ENCODE assay signal across 8 mouse cellular contexts in genomic region chr19:38478948-38479347, GRCm38 (mm10). TPM values are rescaled to one million over a fixed set of nuclear protein-coding genes. Genes with fewer than 3 reads are reported as not detected.
A peak's percentile ranks its signal among the peaks of the same experiment; 100 is the strongest.
DNase-seq lines count a peak whose midpoint lies in the region; ATAC-seq and TF ChIP-seq lines count a peak whose summit lies in the region.

No protein-coding gene starts in this region.

- no peaks in the 10 kb centered on the region for H3K36me3 ChIP-seq in E14TG2a.4 (ENCODE audit: insufficient read depth, low read length)
- no peaks in the 10 kb centered on the region for H3K36me3 ChIP-seq in hindbrain, embryonic 16.5 days (ENCODE audit: control insufficient read depth, insufficient read depth, low read length)
- no peaks in the 10 kb centered on the region for H3K36me3 ChIP-seq in midbrain, embryonic 13.5 days
- no peaks in the 10 kb centered on the region for H3K36me3 ChIP-seq in kidney, embryonic 15.5 days

- H3K9ac ChIP-seq in hindbrain, embryonic 16.5 days (ENCODE audit: low read depth, low read length): no peak overlapping the region; the same call in 1 of the 2 replicates
- no peak overlapping the region for H3K9ac ChIP-seq in midbrain, embryonic 13.5 days (replicated peaks)
- no peak overlapping the region for H3K9ac ChIP-seq in kidney, embryonic 15.5 days

- peaks cover 25% of the 10 kb centered on the region for H3K4me1 ChIP-seq in E14TG2a.4 (replicated peaks; ENCODE audit: low read depth, low read length)
- peaks cover 22% of the 10 kb centered on the region for H3K4me1 ChIP-seq in hindbrain, embryonic 16.5 days (ENCODE audit: control insufficient read depth, insufficient read depth, low read depth, low read length)
- peaks cover 48% of the 10 kb centered on the region for H3K4me1 ChIP-seq in midbrain, embryonic 13.5 days (replicated peaks)
- peaks cover 31% of the 10 kb centered on the region for H3K4me1 ChIP-seq in kidney, embryonic 15.5 days

- H3K4me3 ChIP-seq in E14TG2a.4 (replicated peaks; ENCODE audit: low read length): 0 out of 2 replicates have a peak overlapping the region, but pooled peaks have one; percentile 37
- H3K4me3 ChIP-seq in hindbrain, embryonic 16.5 days (ENCODE audit: low read length): no peak overlapping the region
- no peak overlapping the region for H3K4me3 ChIP-seq in midbrain, embryonic 13.5 days (replicated peaks)
- no peak overlapping the region for H3K4me3 ChIP-seq in kidney, embryonic 15.5 days (replicated peaks)

- intact Hi-C loops in gastrocnemius, postnatal 14 days (cut with DNase I; ENCODE audit: low total_unique reads): no loop called here
- intact Hi-C loops in left cerebral cortex, postnatal 36 days (cut with DNase I): no loop called here

- 14% methylated on average over 7 of the region's 7 CpGs for WGBS in hindbrain, embryonic 16.5 days
- 7% methylated on average over 7 of the region's 7 CpGs for WGBS in midbrain, embryonic 13.5 days
- WGBS in kidney, embryonic 15.5 days: 36% methylated on average over 7 of the region's 7 CpGs

- H3K27ac ChIP-seq in hindbrain, embryonic 16.5 days (ENCODE audit: low read depth, low read length): peak overlapping the region; percentile 61
- peak overlapping the region; percentile 25 for H3K27ac ChIP-seq in midbrain, embryonic 13.5 days
- H3K27ac ChIP-seq in kidney, embryonic 15.5 days: no peak overlapping the region

- ATAC-seq in hindbrain, embryonic 16.5 days: peak; percentile 74
- peak; percentile 74 for ATAC-seq in midbrain, embryonic 13.5 days
- ATAC-seq in frontal cortex, adult (ENCODE audit: low TSS enrichment): no peak
- ATAC-seq in kidney, embryonic 15.5 days (replicated peaks; ENCODE audit: low FRiP score): no peak

- peak overlapping the region; percentile 32 for H3K4me2 ChIP-seq in hindbrain, embryonic 16.5 days (ENCODE audit: low read length)
- H3K4me2 ChIP-seq in midbrain, embryonic 13.5 days (replicated peaks): peak overlapping the region; percentile 19
- H3K4me2 ChIP-seq in kidney, embryonic 15.5 days: no peak overlapping the region

- peak; percentile 35 for DNase-seq in adrenal gland, postnatal 14 days
- peak; percentile 45 for DNase-seq in gastrocnemius, postnatal 14 days
- DNase-seq in left cerebral cortex, postnatal 36 days (ENCODE audit: low spot score in 2 of 2): no peak

- no peak for TF ChIP-seq CTCF in E14TG2a.4 (conservative IDR thresholded peaks at IDR 0.05; ENCODE audit: low read length)

- H3K27me3 ChIP-seq in E14TG2a.4 (ENCODE audit: insufficient read depth, low read length): peaks cover 61% of the 10 kb centered on the region
- H3K27me3 ChIP-seq in hindbrain, embryonic 16.5 days (replicated peaks; ENCODE audit: control insufficient read depth, insufficient read depth, low read length): peaks cover 2% of the 10 kb centered on the region
- H3K27me3 ChIP-seq in midbrain, embryonic 13.5 days: peaks cover 49% of the 10 kb centered on the region
- peaks cover 53% of the 10 kb centered on the region for H3K27me3 ChIP-seq in kidney, embryonic 15.5 days

- no peaks in the 10 kb centered on the region for H3K9me3 ChIP-seq in E14TG2a.4 (ENCODE audit: low read length)
- no peaks in the 10 kb centered on the region for H3K9me3 ChIP-seq in hindbrain, embryonic 16.5 days (ENCODE audit: control insufficient read depth, low read length)
- no peaks in the 10 kb centered on the region for H3K9me3 ChIP-seq in midbrain, embryonic 13.5 days
- H3K9me3 ChIP-seq in kidney, embryonic 15.5 days (replicated peaks): no peaks in the 10 kb centered on the region

RNA-seq across cellular contexts. Expression of gene Plce1, which starts 2.0 kb away (rescaled TPM):
- 8.9 and 9.2 TPM in 2 replicates for total RNA-seq in adrenal gland, postnatal 14 days (2021)
- total RNA-seq in gastrocnemius, postnatal 14 days (2021): 10 to 100 TPM in 1 of 2 experiments, 1 to 10 TPM in 1; 9.6 to 11.0 TPM
- 3.0 and 4.3 TPM in 2 replicates for polyA plus RNA-seq in hindbrain, embryonic 16.5 days (2015; fragmentation: Nextera tagmentation; extraction: Ambion mirVana)
- 3.9 and 4.3 TPM in 2 replicates for polyA plus RNA-seq in midbrain, embryonic 13.5 days (2015; fragmentation: Nextera tagmentation; extraction: Ambion mirVana)
- total RNA-seq in left cerebral cortex, postnatal 36 days (2021): 1 to 10 TPM; 3.9 to 7.9 TPM
- polyA plus RNA-seq in kidney, embryonic 15.5 days (2015; fragmentation: Nextera tagmentation; extraction: Ambion mirVana): 3.6 and 3.9 TPM in 2 replicates

Comparison
In these comparisons a context has a peak if more than half of its experiments do, and no peak if none do; other contexts are left out.
1. DNase-seq: peak in adrenal gland, postnatal 14 days (single experiment) and gastrocnemius, postnatal 14 days (single experiment); none in left cerebral cortex, postnatal 36 days (0 of 2).
2. ATAC-seq: peak in hindbrain, embryonic 16.5 days (single experiment) and midbrain, embryonic 13.5 days (single experiment); none in frontal cortex, adult (single experiment) and kidney, embryonic 15.5 days (single experiment).